Mouse (Mus musculus) layer of hippocampus, postnatal 25 days (tissue): ENCODE data around the gene Gm6034. TPM values are rescaled to one million over a fixed set of nuclear protein-coding genes. Genes with fewer than 3 reads are reported as not detected.
"Not testable (repeated sequence)": the region's sequence is repeated elsewhere in the genome, so short reads cannot be mapped to it uniquely, and the experiment has no call there.

ENCODE experiments used
- DNase-seq, 2 experiments: peaks; one replicate each; pipeline ENCODE4 v3.0.0; 2022; ENCODE audit warnings: mixed read lengths in 2 of 2, low spot score in 1 of 2; ENCODE audit errors: extremely low spot score in 1 of 2
- total RNA-seq, 2 experiments: library from RNA; stranded (reverse); gene quantifications; 2 replicates each; pipeline ENCODE4 v1.2.3; 2021

Gene Gm6034
- total RNA-seq: not detected

DNA sequence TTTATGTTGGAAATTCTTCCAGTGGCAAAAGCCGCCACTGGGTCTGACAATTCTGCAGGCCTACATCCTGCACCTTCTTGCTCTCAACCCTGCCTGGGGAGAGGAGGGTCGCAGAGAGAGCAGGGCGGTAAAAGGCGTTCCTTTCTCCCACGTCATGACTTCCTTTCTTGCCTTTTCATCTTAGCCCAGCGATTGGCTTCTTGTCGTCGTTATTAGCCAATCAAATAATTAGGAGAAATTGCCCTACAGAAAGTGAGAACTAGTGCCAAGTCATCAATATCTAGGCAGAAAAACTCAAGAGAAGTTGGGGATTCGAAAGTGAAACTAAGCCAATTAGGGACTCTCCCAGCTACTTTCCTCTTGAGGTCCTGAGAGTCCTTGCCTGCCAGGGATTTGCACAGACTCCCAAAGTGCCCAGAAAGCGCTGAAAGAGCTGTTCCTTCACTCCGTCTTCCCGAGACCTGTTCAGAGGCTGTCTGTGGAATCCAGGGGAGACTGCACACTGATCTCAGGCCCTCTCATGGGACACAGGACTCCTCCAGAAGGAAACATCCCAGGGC is at the start of gene Gm6034, which contains the start of gene H2-T22:
TSS of gene Gm6034 (plus strand) at position 352 of the 560 bp plus-strand sequence.
TSS of gene H2-T22 (minus strand) at position 138 of the 560 bp plus-strand sequence.
- peak; percentile 36 to 48 for DNase-seq

DNA sequence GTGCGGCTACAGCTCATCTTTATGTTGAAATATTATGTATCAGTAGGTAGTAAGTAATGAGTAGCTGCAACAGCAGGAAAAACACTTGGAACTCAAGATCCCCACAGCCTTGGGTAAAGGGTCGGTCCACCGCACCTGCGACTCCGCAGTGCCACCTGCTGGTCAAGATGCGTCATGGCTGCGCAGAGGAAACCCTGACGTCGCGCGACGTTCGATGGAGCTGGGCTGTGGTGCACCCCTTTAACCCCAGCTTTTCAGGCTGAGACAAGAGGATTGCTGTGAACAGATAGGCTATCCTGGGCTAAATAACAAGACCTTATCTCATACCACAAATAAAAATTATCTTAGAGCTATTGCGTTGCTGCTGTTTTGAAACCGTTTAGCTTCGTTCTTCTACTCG is 49.1 kb upstream of the Gm6034 start:
- DNase-seq: peak; percentile 49 to 78

DNA sequence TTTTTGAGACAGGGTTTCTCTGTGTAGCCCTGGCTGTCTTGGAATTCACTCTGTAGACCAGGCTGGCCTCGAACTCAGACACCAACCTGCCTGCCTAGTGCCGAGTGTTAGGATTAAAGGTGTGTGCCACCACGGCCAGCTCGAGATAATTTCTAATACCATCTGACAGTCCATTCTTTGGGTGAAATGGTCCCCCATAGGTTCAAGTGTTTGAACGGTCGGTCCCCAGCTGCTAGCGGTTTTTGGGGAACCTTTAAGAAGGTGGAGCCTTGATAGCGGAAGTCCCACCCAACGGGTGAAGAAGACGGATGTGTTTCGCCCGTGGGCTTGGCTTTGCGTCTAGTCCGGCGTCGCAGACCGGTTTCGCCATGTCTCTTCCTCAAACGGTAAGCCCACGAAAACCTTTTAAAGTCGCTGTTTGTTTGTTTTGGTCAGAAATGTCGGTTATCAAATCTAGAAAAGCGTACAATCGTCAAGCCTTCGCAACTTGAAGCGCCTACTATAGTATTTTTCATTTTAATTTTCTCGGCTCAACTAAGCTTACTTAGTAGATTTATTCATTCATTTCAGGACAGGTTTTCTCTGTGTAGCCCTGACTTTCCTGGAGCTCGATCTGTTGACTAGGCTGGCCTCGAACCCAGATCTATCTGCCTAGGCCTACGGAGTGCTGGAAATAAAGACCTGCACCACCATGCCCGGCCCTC is 48.4 kb upstream of the Gm6034 start:
- peak; percentile 64 to 67 for DNase-seq

DNA sequence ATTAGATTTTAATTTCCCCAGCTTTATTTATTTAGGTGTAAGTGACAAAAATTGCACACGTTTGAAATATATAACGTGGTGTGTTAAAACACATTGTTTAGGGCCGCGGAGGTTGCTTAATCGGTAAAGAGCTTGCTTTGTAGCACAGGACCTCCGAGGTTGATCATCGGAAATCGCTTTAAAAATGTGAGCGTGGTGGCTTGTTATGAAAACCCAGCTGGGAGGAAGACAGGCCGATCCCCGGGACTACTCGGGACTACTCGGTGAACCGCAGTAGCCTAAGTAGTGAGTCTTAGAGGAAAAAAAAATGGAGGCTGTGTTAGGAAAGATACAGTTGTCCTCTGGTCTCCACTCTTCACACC is 47.9 kb upstream of the Gm6034 start:
- no peak for DNase-seq

DNA sequence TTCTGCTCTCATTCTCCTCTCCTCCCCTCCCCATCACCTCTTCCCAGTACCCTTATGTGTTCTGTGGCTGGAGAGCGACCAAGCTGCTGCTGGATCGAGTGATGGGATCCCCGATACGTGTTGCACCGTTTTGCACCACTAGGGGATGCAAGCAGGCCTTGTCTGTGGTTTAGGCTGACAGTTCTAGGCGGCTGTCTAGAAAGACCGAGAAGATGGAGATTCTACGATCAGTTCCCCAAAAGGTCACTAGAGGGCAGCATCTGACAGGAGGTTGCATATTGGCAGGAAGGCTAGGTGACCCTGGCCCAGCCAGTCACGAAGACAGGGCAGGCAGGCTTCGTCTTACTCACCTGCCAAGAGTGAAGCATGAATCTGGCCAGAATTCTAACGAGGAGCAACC is 45.8 kb upstream of the Gm6034 start:
- DNase-seq: peak; percentile 84 to 99

DNA sequence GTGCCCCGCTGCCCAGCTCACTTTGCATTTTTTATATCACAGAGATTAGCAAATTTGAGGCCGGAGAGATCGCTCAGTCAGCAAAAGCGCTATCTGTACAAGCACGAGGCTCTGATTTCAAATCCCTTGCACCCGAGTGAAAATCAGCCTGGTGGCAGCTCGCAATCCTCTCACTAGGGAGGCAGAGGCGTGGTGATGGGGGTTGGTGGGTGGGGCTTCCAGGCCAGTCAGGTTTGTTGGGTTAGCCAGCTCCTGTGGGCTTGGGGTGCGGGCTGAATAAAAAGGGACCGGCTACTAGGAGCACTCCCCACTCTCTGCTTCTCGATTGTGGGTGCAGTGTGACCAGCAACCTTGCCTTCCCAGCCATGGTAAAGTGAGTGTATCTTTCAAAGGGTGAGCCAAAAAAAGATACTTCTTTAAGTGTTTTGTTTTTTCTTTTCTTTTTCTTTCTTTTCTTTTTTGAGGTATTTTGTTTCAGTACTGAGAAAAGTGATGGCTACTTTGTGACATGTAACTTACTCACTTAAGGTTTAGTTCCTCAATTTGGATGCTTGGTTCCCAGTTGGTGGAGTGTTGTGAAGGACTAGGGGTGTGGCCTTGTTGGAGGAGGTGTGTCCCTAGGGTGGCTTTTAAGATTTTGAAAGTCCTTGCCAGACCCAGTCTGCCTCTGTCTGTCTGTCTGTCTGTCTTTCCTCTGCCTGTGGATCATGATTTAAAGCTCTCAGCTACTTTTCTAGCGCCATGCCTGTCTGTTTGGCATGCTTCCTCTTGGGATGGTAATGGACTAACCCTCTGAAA is 44.8 kb upstream of the Gm6034 start:
- DNase-seq: no peak

DNA sequence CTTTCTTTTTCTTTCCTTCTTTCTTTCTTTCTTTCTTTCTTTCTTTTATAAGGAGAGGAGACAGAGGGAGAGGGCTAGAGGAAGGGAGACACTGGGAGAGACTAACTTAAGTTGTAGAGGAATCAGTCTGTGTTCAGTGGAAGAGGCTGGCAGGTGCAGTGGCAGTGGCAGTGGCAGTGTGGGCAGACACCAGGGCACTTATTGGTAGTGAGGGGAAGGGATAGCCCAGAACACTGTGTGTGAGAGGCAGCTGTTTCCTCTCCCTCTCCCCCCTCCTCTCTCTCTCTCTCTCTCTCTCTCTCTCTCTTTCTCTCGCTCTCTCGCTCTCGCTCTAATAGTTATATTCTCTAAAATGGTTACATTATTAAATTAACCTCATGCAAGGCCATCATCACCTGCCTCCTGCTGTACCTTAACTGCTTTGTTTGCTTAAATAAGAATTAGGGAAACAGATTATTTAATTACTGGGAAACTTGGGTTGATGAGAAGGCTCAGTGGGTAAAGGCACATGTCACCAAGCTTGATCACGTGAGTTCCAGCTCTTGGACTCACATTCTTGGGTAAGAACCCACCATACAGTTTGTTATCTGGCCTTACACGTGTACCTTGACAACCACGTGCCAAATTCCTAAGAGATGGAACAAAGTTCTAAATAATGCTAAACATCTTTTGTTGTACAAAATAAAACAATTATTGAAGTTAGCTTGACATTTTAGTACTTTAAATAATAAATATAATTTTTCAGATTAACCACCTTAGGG is 44.0 kb upstream of the Gm6034 start:
- DNase-seq: no peak

DNA sequence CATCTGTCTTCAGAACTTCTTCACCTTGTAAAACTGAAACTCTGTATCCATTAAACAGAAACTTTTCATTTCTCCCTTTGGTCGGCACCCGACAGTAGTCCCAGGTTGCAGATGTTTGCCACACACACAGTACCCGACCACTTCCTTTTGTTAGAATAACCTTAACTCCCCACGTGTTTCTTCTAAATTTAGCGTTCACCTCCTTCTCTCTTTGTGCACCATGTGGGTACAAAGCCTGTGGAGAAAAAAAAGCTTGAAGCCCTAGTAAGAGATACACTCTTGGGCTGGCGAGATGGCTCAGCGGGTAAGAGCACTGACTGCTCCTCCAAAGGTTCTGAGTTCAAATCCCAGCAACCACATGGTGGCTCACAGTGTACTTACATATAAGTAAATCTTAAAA is 43.4 kb upstream of the Gm6034 start:
- no peak for DNase-seq

DNA sequence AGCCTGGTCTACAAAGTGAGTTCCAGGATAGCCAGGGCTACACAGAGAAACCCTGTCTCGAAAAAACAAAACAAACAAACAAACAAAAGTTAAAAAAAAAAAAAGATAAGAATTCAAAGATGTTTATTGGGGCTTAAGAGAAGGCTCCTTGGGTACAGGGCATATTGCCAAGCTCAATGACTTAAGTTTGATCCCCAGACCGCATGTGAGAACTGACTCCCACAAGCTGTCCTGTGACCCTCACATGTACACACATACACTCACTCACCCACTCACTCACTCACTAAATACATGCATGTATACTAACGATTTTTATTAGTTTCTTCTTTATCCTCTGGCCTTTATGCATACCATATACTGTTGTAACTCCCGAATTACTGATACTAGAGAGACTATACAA is 42.4 kb upstream of the Gm6034 start:
- no peak for DNase-seq

DNA sequence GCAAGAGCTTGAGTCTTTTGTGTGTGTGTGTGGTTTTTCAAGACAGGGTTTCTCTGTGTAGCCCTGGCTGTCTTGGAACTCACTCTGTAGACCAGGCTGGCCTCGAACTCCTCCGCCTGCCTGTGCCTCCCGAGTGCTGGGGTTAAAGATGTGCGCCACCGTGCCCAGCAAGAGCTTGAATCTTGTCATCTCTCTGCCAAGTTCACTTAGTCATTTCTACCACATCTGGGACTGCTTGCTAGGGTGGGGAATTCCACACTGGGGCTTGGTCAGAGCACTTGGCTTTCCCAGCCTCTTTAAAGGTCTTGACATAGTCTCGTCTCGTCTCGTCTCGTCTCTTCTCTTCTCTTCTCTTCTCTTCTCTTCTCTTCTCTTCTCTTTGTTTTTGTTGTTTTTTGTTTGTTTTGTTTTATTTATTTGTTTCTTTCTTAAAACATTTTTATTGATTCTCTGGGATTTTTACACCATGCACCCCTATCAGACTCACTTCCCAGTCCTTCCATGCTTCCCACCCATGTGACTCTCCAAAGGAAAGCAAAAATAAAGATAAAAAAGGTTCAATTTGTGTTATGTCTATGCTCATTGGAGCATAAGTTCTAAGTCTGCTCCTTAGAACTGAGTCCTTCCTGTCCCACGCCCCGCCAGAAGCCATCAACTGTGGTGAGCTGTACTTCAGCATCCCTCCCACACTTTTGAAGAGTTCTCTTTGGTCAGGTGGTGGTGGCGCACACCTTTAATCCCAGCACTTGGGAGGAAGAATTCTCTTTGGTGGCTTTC is 41.5 kb upstream of the Gm6034 start:
- DNase-seq: no peak

DNA sequence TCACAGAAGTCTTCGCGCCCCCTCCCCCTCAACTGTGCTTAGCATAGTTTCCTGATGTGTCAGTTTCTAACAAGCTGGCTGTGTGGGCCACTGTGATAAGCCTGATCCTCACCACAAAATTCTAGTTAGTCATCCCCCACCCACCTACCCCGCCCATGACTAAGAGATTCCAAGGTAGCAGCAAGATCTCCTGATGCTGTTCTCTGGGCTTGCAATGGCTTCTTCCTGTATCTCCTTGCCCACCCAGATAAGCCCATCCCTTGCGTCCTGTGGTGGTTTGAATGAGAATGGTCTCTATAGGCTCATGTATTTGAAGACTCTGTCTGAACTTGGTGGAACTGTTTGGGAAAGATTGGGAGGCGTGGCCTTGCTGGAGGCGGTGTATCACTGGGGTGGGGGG is 40.8 kb upstream of the Gm6034 start:
- no peak for DNase-seq

DNA sequence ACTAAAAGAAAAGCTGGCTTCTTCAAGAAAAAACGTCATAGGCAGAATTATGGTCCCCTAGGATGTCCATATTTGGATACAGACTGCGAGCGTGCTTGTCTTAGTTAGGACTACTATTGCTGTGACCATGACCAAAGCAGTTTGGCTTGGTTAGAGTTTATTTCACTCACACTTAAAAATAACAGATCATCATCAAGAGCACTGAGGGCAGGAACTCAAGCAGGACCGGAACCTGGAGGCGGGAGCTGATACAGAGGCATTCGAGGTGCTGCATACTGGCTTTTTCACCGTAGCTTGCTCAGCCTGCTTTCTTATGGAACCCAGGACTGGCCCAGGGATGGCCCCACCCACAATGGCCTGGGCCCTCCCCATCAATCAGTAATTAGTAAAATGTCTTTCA is 39.4 kb upstream of the Gm6034 start:
- DNase-seq: no peak

DNA sequence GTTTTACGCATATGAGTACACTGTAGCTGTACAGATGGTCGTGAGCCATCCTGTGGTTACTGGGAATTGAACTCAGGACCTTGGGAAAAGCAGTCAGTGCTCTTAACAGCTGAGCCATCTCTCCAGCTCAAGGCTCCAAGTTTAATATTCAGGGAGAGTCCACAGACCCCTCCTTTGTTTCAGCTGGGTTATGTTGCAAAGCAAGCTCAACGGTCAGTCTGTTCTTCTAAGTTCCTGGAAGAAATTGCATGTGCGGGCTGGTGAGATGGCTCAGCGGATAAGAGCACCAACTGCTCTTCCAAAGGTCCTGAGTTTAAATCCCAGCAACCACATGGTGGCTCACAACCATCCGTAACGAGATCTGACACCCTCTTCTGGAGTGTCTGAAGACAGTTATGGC is 38.4 kb upstream of the Gm6034 start:
- DNase-seq: not testable (repeated sequence)

DNA sequence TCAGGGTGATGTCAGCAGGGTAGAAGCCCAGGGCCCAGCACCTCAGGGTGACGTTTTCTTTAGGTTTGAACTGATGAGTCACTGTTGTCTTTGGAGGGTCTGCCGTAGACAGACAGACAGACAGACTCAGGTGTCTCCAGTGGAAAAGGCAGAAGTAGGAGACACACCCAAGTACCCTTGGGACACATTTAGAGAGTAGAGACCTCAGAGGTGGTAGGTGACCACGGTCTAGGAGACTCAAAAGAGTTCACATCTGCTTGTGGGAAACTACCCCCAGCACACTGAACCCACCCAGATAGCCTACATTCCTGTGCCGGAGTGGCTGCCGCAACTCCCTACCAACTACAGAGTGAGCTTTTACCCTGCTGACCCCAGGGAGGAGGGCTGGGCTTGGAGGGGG is 27.8 kb upstream of the Gm6034 start:
- DNase-seq: no peak

DNA sequence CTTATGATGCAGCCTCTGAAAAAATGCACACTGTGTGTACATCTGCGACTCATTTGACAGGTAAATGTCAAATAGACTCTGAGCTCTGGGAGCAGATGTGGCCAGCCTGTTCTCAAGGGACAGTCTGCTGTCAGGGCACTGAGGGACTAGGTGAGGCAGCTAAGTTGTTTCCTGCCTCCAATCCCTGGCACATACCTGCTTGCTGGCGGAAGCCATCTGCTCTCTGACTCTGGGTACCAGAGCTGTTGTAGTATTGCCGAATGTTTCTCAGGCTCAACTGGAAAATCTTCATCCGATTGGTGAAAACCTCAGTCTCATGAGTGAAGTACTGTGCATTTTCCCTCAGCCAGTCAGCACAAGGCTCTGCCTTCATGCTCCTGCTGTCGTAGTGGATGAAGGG is 25.7 kb upstream of the Gm6034 start:
- DNase-seq: no peak

DNA sequence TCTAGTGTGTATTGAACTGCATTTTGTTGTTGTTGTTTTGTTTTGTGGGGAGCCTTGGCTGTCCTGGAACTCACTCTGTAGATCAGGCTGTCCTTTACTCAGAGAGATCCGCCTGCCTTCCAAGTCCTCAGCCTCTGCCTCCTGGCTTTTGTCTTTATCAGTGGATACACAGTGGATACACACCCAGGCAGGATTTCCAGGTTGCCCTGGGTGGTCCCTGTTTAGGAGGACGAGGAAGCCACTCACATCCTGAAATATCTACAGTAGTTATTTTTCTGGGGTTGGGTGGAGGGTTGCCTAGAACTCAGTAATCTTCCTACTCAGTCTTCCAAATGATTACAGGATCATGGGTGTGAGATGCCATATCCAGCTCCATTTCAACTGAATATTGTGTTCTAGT is 23.8 kb upstream of the Gm6034 start:
- DNase-seq: no peak

DNA sequence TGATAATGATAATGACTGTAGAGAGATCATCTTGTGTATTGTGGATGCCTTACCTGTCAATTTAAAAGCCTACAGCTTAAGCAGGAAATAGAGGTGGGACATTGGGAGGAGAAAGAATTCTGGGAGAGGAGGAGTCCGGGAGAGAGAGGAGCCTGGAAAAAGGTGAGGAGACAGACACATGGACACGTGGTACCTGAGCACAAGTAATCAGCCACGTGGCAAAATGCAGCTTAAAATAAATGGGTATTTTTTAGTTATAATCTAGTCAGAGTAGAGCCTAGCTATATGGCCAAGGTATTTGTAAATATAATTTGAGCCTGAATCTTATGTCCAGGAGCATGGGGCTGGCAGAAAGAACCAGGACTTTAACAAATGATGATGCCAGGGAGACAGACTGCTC is 23.2 kb upstream of the Gm6034 start:
- no peak for DNase-seq

DNA sequence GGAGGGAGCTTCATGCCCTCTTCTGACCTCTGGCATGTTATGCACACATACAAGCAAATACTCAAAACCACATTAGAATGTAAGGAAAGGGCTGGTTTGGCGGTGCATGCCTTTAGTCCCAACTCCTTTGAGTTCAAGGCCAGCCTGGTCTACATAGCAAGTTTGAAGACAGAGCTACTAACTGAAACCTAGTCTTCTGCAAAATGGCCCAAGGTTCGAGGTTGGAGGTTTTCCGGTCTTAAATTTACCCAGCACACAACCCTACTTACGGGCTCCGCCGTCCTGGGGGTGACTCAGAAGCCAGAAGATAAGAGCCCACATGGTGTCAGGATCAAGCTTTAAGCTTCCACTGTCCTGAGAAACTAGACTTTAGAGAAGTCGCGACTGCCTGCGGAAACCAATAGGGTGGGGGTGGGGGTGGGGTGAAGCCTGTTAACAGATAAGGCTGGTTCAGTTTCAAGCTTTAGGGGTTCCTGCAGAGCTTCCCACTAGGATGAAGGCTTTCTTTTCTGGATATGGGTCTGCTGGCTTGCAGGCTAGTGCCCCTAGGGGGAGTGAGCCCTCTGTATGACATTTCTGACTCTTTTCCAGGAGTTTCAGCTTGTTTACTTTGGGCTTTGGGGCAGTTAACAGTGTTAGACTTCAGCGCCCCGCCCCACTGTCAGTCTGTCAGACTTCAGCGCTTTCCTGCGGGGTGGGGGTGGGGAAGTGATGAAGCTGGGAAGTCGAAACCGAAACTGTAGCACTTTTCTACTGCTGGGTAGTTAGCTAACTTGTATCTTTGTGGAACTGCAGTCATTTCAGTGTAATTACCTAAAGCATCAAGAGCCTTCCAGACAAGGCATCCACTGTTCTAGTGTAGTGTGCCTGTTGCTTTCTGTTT is 22.3 kb upstream of the Gm6034 start, which contains the start of gene H2-T24:
TSS of gene H2-T24 (minus strand) at position 370 of the 883 bp plus-strand sequence.
- DNase-seq: no peak

DNA sequence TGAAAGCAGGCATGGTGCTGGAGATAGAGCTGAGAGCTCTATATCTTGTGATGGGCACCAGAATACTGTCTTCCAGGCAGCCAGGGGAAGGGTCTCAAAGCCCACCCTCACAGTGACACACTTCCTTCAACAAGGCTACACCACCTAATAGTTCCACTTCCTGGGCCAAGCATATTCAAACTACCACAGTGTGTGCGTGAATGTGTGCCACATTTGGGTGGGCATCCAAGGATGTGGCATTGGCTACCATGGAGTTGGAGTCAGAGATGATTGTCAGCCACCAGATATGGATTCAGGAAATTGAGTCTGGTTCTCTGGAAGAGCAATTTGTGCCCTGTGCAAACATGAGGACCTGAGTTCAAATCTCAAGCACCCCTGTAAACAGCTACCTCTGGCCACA is 21.5 kb upstream of the Gm6034 start:
- DNase-seq: no peak
